Mouse (Mus musculus): ENCODE measurements around the gene Nxf1.

DNA sequence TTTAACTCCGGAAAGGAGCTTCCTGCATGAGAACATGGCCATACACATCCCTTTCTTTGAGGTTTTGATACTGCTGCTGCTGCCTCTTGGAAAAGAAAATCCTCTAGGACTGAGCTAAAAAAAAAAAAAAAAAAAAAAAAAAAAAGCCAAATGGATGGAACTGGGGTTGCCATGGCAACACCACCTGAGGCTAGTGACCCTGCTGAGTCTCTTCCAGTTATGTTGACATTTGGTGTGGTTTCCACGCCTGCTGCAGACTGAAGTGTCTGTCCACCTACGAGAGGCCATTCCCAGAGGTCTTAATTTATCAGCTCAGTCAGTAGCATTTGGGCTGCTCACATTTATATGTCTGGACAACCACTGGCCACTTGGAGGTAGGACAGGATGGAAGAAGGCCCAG, 31.6 kb downstream of the Nxf1 start:
- no peak for TF ChIP-seq CTCF (IDR thresholded peaks at IDR 0.05; ENCODE audit: low read depth)
- TF ChIP-seq EP300 (optimal IDR thresholded peaks at IDR 0.05): no peak

Data from stomach, postnatal 0 days (tissue).